Mouse (Mus musculus) right cerebral cortex, postnatal 4 days (tissue): ENCODE measurements at regions not wholly inside any gene's neighbourhood (a gene's known extent, or its start where the extent isn't known, plus 50 kb on each side); places are given as distances from the start of the nearest gene placed in this dataset.

Experiments
- DNase-seq: peaks from one replicate; pipeline ENCODE4 v3.0.0-alpha.2; 2022

DNA sequence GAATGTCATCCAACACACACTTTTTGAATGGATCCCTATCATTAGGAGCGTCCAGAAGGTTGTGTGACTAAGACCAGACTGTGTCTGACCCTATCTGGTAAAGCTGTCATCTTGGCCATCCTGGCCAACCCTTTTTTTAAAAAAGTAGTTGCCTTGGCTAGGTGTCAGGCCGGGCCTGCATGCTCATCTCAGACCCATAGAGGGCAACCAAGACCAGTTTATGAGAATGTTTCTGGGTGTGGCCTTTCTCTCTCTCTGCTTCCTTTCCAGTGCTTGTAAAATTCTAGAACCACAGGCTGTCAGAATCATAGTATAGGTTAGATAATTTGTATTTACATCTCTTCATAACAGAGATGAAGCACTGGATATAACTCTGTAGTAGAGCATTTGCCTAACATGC is 62.8 kb upstream of the Las1l start:
- peak; percentile 18 for DNase-seq

DNA sequence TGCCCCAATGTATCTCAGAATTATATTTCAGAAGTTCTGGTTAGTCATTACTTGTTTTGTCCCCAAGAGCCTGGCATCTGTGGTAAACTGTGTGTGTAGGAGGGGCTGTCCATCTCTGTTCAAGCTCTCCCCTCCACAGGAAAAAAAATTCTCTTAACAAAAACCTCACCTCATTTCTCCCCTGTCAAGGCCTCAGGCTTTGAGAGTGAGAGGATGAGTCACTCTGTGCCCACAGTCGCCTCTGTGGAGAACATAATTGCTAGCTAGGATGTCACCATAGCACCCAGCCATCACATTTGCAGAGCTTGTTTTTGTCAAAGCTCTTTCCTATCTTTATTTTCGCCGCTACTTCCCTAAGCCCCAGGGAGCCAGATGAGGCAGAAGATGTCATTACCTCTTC is 63.6 kb upstream of the Las1l start:
- DNase-seq = no peak

- DNase-seq = no peak
Observed at GRCm38 (mm10) chrX:96025374-96025773, 68.6 kb upstream of the Las1l start.

- DNase-seq = no peak
Observed at GRCm38 (mm10) chrX:96025876-96026275, 69.1 kb upstream of the Las1l start.

GRCm38 (mm10) chrX:96031591-96031990 is 64.3 kb upstream of the Msn start:
- no peak for DNase-seq

GRCm38 (mm10) chrX:96035307-96035706 is 60.5 kb upstream of the Msn start:
- DNase-seq = no peak

- no peak for DNase-seq
Observed at GRCm38 (mm10) chrX:96042193-96042592, 53.6 kb upstream of the Msn start.
